Mouse (Mus musculus) olfactory bulb, adult 2 months (tissue): Measurements from ENCODE around the gene Grk3.

Source experiments
- CTCF ChIP-seq: fragments of 200-500 bp; IDR thresholded peaks from 2 replicates; pipeline ENCODE4 v1.5.1; 2012; ENCODE audit warnings: low read depth, mild to moderate bottlenecking, low read length, moderate library complexity; ENCODE audit not compliant: insufficient read depth
- POLR2A ChIP-seq: fragments of 200-500 bp; IDR thresholded peaks from 2 replicates; pipeline ENCODE4 v1.6.1; 2012; ENCODE audit warnings: mild to moderate bottlenecking, low read depth, low read length, moderate library complexity; ENCODE audit not compliant: insufficient read depth

DNA sequence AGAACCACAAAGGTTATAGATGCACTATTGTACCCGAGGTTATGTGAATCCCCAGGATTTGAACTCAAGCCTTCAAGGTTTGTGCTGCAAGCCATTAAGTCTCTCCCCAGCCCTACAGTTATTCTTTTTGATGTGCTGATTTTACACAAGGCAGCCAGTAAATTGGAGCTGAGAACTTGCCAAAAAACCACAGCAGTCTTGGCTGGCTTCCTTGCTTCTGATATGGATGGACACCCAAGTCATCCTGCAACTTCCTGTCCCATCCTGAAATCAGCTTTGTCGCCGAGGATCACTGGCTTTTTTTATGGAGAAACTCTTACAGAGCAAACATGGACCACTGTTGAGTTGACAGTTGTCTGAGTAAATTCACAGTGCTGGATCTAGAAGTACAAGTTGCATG lies 14.5 kb upstream of the Grk3 start:
- TF ChIP-seq CTCF (no peak), POLR2A (no peak)
